8 mouse cellular contexts compared by ENCODE assay signal in the genomic region with DNA sequence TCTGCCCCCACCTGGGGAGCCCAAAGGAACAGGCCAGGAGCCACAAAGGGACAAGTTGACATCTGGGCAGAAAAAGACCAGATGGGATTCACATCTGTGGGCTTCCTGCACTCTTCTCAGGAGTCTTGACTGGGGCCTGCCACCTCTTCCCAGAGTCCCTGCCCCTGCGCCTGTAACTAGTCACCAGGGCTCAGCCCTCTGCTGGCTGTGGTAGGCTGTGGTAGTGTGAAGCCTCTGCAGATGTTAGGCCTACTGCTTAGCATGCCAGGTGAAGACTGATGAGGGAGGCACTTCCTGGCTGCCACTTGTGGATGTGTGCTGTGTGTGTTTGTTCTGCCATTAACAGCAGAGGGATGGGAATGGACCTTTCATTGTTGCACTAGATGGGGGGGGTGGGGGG. TPM values are rescaled to one million over a fixed set of nuclear protein-coding genes. Genes with fewer than 3 reads are reported as not detected.
DNase-seq lines count a peak whose midpoint lies in the region; ATAC-seq and TF ChIP-seq lines count a peak whose summit lies in the region.

No protein-coding gene starts in this region.

- WGBS in liver, adult 2 months = 67% methylated on average over 1 of the region's 1 CpGs
- WGBS in embryonic facial prominence, embryonic 11.5 days = 53% methylated on average over 1 of the region's 1 CpGs
- WGBS in neural tube, embryonic 15.5 days = 53% methylated on average over 1 of the region's 1 CpGs

- no peak for ATAC-seq in embryonic facial prominence, embryonic 11.5 days (replicated peaks; ENCODE audit: insufficient number of reproducible peaks, low FRiP score, low TSS enrichment, low read depth)
- ATAC-seq in neural tube, embryonic 15.5 days (ENCODE audit: low FRiP score) = no peak

- peaks cover 21% of the 10 kb centered on the region; the same call in 1 of the 2 replicates for H3K79me2 ChIP-seq in liver, adult 2 months (ENCODE audit: control insufficient read depth, insufficient read depth, low read length)

- peak overlapping the region; percentile 95 for H3K4me2 ChIP-seq in embryonic facial prominence, embryonic 11.5 days (ENCODE audit: low read depth, low read length)
- peak overlapping the region; percentile 70 for H3K4me2 ChIP-seq in neural tube, embryonic 15.5 days

- H3K9ac ChIP-seq in liver, adult 2 months (ENCODE audit: low read depth, low read length) = peak overlapping the region; percentile 5
- H3K9ac ChIP-seq in embryonic facial prominence, embryonic 11.5 days (replicated peaks; ENCODE audit: low read length) = no peak overlapping the region
- peak overlapping the region; percentile 96 for H3K9ac ChIP-seq in neural tube, embryonic 15.5 days (replicated peaks)

- H3K4me1 ChIP-seq in liver, adult 2 months (ENCODE audit: control insufficient read depth, insufficient read depth, low read length) = peaks cover 19% of the 10 kb centered on the region
- peaks cover 8% of the 10 kb centered on the region for H3K4me1 ChIP-seq in embryonic facial prominence, embryonic 11.5 days (ENCODE audit: control insufficient read depth, insufficient read depth, low read length)
- H3K4me1 ChIP-seq in neural tube, embryonic 15.5 days = peaks cover 52% of the 10 kb centered on the region

- no peaks in the 10 kb centered on the region for H3K27me3 ChIP-seq in liver, adult 2 months (ENCODE audit: control insufficient read depth, insufficient read depth, low read length)
- peaks cover 3% of the 10 kb centered on the region; the same call in 1 of the 2 replicates for H3K27me3 ChIP-seq in embryonic facial prominence, embryonic 11.5 days (ENCODE audit: control insufficient read depth, insufficient read depth, low read length)
- no peaks in the 10 kb centered on the region for H3K27me3 ChIP-seq in neural tube, embryonic 15.5 days (replicated peaks)

- H3K27ac ChIP-seq in liver, adult 2 months (replicated peaks; ENCODE audit: insufficient read depth, low read depth, low read length) = no peak overlapping the region
- no peak overlapping the region for H3K27ac ChIP-seq in embryonic facial prominence, embryonic 11.5 days (replicated peaks; ENCODE audit: low read depth, low read length)
- no peak overlapping the region for H3K27ac ChIP-seq in neural tube, embryonic 15.5 days (replicated peaks)

- H3K4me3 ChIP-seq in liver, adult 2 months (ENCODE audit: insufficient read depth, low read depth, low read length) = 0 out of 2 replicates have a peak overlapping the region, but pooled peaks have one; percentile 79
- H3K4me3 ChIP-seq in embryonic facial prominence, embryonic 11.5 days (ENCODE audit: low read depth, low read length) = no peak overlapping the region
- H3K4me3 ChIP-seq in neural tube, embryonic 15.5 days (replicated peaks) = peak overlapping the region; percentile 70

- no peaks in the 10 kb centered on the region for H3K9me3 ChIP-seq in embryonic facial prominence, embryonic 11.5 days (replicated peaks; ENCODE audit: control insufficient read depth, low read length)
- H3K9me3 ChIP-seq in neural tube, embryonic 15.5 days (replicated peaks) = no peaks in the 10 kb centered on the region

- no peak for TF ChIP-seq POLR2A in liver, adult 2 months (IDR thresholded peaks at IDR 0.05; ENCODE audit: extremely low read depth, insufficient read depth, low read length)

- TF ChIP-seq CTCF in liver, adult 2 months (IDR thresholded peaks at IDR 0.05; ENCODE audit: low read depth, low read length) = no peak

- no peak for DNase-seq in liver, adult 2 months (ENCODE audit: extremely low read depth, low read depth, low spot score)
- DNase-seq in liver = no peak
- DNase-seq in embryonic facial prominence, embryonic 11.5 days (ENCODE audit: low spot score) = no peak
- DNase-seq in kidney, postnatal 10 days = peak; percentile 17
- no peak for DNase-seq in T-cell, adult 2 months (ENCODE audit: low spot score)
- DNase-seq in gastrocnemius, postnatal 4 days (ENCODE audit: low spot score in 2 of 2) = no peak
- no peak for DNase-seq in cerebellum, adult 8-10 months

- peaks cover 8% of the 10 kb centered on the region for H3K36me3 ChIP-seq in liver, adult 2 months (ENCODE audit: control insufficient read depth, insufficient read depth, low read length)
- H3K36me3 ChIP-seq in embryonic facial prominence, embryonic 11.5 days (replicated peaks; ENCODE audit: control insufficient read depth, insufficient read depth, low read depth, low read length) = peaks cover 4% of the 10 kb centered on the region
- H3K36me3 ChIP-seq in neural tube, embryonic 15.5 days = peaks cover 31% of the 10 kb centered on the region

RNA-seq across cellular contexts. Expression of gene Rnpepl1, which starts 1.7 kb away (rescaled TPM):
- total RNA-seq in liver, adult 2 months (2014; rRNA removed) = 21.6 and 35.6 TPM in 2 replicates
- polyA plus RNA-seq in liver, adult 2 months (2012; rRNA removed) = 107 and 127 TPM in 2 replicates
- 13.3 and 15.7 TPM in 2 replicates for polyA plus RNA-seq in embryonic facial prominence, embryonic 11.5 days (2014; fragmentation: Nextera tagmentation; extraction: Ambion mirVana)
- 29.8 and 33.4 TPM in 2 replicates for polyA plus RNA-seq in neural tube, embryonic 15.5 days (2015; fragmentation: Nextera tagmentation; extraction: Ambion mirVana)
- 10 to 100 TPM; 63.6 to 65.5 TPM for total RNA-seq in gastrocnemius, postnatal 4 days (2021)

RNA-seq across cellular contexts. Expression of gene Dusp28, which starts 5.5 kb away (rescaled TPM):
- 11.9 and 13.9 TPM in 2 replicates for total RNA-seq in liver, adult 2 months (2014; rRNA removed)
- polyA plus RNA-seq in liver, adult 2 months (2012; rRNA removed) = 20.6 and 33.0 TPM in 2 replicates
- polyA plus RNA-seq in embryonic facial prominence, embryonic 11.5 days (2014; fragmentation: Nextera tagmentation; extraction: Ambion mirVana) = 7.2 and 10.3 TPM in 2 replicates
- polyA plus RNA-seq in neural tube, embryonic 15.5 days (2015; fragmentation: Nextera tagmentation; extraction: Ambion mirVana) = 17.2 and 17.9 TPM in 2 replicates
- 10 to 100 TPM; 22.2 to 23.1 TPM for total RNA-seq in gastrocnemius, postnatal 4 days (2021)

RNA-seq across cellular contexts. Expression of gene Ankmy1, which starts 9.6 kb away (rescaled TPM):
- total RNA-seq in liver, adult 2 months (2014; rRNA removed) = 0.07 and 0.09 TPM in 2 replicates
- not detected in 2 replicates for polyA plus RNA-seq in liver, adult 2 months (2012; rRNA removed)
- polyA plus RNA-seq in embryonic facial prominence, embryonic 11.5 days (2014; fragmentation: Nextera tagmentation; extraction: Ambion mirVana) = 0.67 and 0.93 TPM in 2 replicates
- 0.69 and 1.3 TPM in 2 replicates for polyA plus RNA-seq in neural tube, embryonic 15.5 days (2015; fragmentation: Nextera tagmentation; extraction: Ambion mirVana)
- under 1 TPM; 0.52 to 0.70 TPM for total RNA-seq in gastrocnemius, postnatal 4 days (2021)

RNA-seq across cellular contexts. Expression of gene Capn10, which starts 21.9 kb away (rescaled TPM):
- total RNA-seq in liver, adult 2 months (2014; rRNA removed) = 21.9 and 28.0 TPM in 2 replicates
- 33.7 and 40.5 TPM in 2 replicates for polyA plus RNA-seq in liver, adult 2 months (2012; rRNA removed)
- polyA plus RNA-seq in embryonic facial prominence, embryonic 11.5 days (2014; fragmentation: Nextera tagmentation; extraction: Ambion mirVana) = 25.4 and 32.4 TPM in 2 replicates
- polyA plus RNA-seq in neural tube, embryonic 15.5 days (2015; fragmentation: Nextera tagmentation; extraction: Ambion mirVana) = 55.4 and 60.8 TPM in 2 replicates
- total RNA-seq in gastrocnemius, postnatal 4 days (2021) = 10 to 100 TPM; 12.6 to 13.8 TPM

RNA-seq across cellular contexts. Expression of gene Gpr35, which starts 38.4 kb away (rescaled TPM):
- total RNA-seq in liver, adult 2 months (2014; rRNA removed) = 0.18 and 0.47 TPM in 2 replicates
- 0.20 and 0.53 TPM in 2 replicates for polyA plus RNA-seq in liver, adult 2 months (2012; rRNA removed)
- 0.21 and 0.25 TPM in 2 replicates for polyA plus RNA-seq in embryonic facial prominence, embryonic 11.5 days (2014; fragmentation: Nextera tagmentation; extraction: Ambion mirVana)
- 0.64 and 1.0 TPM in 2 replicates for polyA plus RNA-seq in neural tube, embryonic 15.5 days (2015; fragmentation: Nextera tagmentation; extraction: Ambion mirVana)
- under 1 TPM; 0.13 to 0.66 TPM for total RNA-seq in gastrocnemius, postnatal 4 days (2021)
